Mouse (Mus musculus): ENCODE measurements at regions not wholly inside any gene's neighbourhood (a gene's known extent, or its start where the extent isn't known, plus 50 kb on each side); places are given as distances from the start of the nearest gene placed in this dataset.

- WGBS = 14% methylated on average over 20 of the region's 20 CpGs
- ATAC-seq (replicated peaks; ENCODE audit: insufficient number of reproducible peaks, insufficient read depth, low FRiP score, low read depth) = 0 out of 2 replicates have a peak, but pooled peaks have one; percentile 60
- H3K9me3 ChIP-seq (replicated peaks) = no peaks in the 10 kb centered on the region
- no peak overlapping the region for H3K27ac ChIP-seq
- H3K36me3 ChIP-seq = no peaks in the 10 kb centered on the region
- peak overlapping the region; percentile 44 for H3K4me2 ChIP-seq
- H3K9ac ChIP-seq = no peak overlapping the region
- peak overlapping the region; percentile 10; the same call in 1 of the 2 replicates for H3K4me3 ChIP-seq
- H3K27me3 ChIP-seq = peaks cover 12% of the 10 kb centered on the region; the same call in 1 of the 2 replicates
- H3K4me1 ChIP-seq (replicated peaks) = no peaks in the 10 kb centered on the region
Measured at GRCm38 (mm10) chr13:73405720-73406629, 61.0 kb upstream of the Lpcat1 start.

DNA sequence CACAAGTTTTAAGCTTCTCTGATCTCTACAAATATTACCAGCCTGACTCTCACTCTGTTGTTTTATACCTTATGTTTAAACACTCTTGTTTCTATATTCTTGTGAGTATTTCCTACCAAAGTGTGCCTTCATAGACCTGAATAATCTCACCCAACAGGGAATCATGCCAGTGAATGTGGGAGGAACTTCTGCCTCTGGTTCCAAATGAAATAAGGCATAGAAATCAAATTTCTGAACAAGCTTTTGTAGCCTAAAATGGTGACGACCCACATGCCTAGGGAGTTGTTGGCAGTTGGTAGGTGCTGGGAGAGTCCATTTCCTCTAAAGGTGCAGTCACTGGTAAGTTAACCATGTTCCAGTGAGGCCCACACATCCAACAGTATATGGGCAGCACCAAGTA is 66.1 kb upstream of the Lpcat1 start:
- H3K9ac ChIP-seq = no peak overlapping the region
- no peaks in the 10 kb centered on the region for H3K36me3 ChIP-seq
- H3K27ac ChIP-seq = no peak overlapping the region
- H3K9me3 ChIP-seq (replicated peaks) = no peaks in the 10 kb centered on the region
- WGBS = 70% methylated on average over 1 of the region's 1 CpGs
- no peak overlapping the region for H3K4me2 ChIP-seq
- 0 out of 2 replicates have a peak, but pooled peaks cover 3% of the 10 kb centered on the region for H3K4me1 ChIP-seq (replicated peaks)
- H3K27me3 ChIP-seq = peaks cover under 1% of the 10 kb centered on the region; the same call in 1 of the 2 replicates
- no peak for ATAC-seq (replicated peaks; ENCODE audit: insufficient number of reproducible peaks, insufficient read depth, low FRiP score, low read depth)
- no peak overlapping the region for H3K4me3 ChIP-seq

DNA sequence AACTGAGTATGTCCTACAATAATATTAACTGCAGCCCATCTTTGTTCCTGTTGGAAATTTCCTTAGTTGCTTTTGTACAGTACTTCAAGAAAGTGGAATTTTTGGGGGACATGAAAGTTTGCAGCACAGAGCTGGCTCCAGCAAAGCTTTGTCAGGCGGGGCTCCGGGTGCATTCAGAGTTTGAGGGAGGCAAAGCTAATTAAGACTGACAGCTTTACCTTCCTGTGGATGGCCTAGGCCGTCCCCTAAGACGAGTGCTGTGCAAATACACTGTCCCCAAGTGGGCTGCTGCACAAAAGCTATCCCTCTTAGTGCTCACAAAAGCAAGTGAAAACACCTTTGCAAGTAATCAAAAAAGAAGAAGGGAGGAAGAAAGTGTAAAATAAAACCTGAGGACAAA is 68.7 kb upstream of the Ndufs6 start:
- H3K4me3 ChIP-seq = no peak overlapping the region
- ATAC-seq (replicated peaks; ENCODE audit: insufficient number of reproducible peaks, insufficient read depth, low FRiP score, low read depth) = no peak
- H3K27ac ChIP-seq = no peak overlapping the region
- 29% methylated on average over 4 of the region's 4 CpGs for WGBS
- no peak overlapping the region for H3K9ac ChIP-seq
- H3K9me3 ChIP-seq (replicated peaks) = no peaks in the 10 kb centered on the region
- H3K4me1 ChIP-seq (replicated peaks) = 0 out of 2 replicates have a peak, but pooled peaks cover 3% of the 10 kb centered on the region
- no peaks in the 10 kb centered on the region for H3K36me3 ChIP-seq
- no peak overlapping the region for H3K4me2 ChIP-seq
- no peaks in the 10 kb centered on the region for H3K27me3 ChIP-seq

GRCm38 (mm10) chr13:73395856-73396255 is 67.5 kb upstream of the Ndufs6 start:
- H3K27ac ChIP-seq = no peak overlapping the region
- H3K9ac ChIP-seq = no peak overlapping the region
- H3K36me3 ChIP-seq = no peaks in the 10 kb centered on the region
- 0 out of 2 replicates have a peak, but pooled peaks cover 3% of the 10 kb centered on the region for H3K4me1 ChIP-seq (replicated peaks)
- no peaks in the 10 kb centered on the region for H3K9me3 ChIP-seq (replicated peaks)
- H3K4me2 ChIP-seq = no peak overlapping the region
- ATAC-seq (replicated peaks; ENCODE audit: insufficient number of reproducible peaks, insufficient read depth, low FRiP score, low read depth) = no peak
- 72% methylated on average over 7 of the region's 7 CpGs for WGBS
- H3K27me3 ChIP-seq = no peaks in the 10 kb centered on the region
- no peak overlapping the region for H3K4me3 ChIP-seq

DNA sequence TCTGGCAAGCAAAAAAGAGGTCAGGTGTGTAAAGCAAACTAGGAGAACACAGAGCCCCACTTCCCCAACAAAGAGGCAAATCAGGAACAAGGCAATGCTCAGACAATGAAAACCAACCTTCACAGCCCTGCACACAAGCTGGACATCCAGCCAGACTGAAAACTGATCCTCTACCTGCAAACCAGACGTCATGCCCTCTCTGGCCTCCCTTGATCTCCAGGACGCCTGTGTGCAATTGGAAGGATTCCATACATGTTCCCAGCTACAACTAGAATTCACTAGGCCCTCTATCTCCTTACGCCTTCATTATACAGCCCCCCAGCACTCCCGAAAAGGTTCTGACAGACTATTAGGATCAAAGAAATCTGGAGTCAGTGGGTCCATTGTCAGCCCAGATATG is 60.7 kb upstream of the Ndufs6 start:
- H3K27me3 ChIP-seq = no peaks in the 10 kb centered on the region
- no peaks in the 10 kb centered on the region for H3K4me1 ChIP-seq (replicated peaks)
- H3K9ac ChIP-seq = no peak overlapping the region
- no peak for ATAC-seq (replicated peaks; ENCODE audit: insufficient number of reproducible peaks, insufficient read depth, low FRiP score, low read depth)
- H3K9me3 ChIP-seq (replicated peaks) = no peaks in the 10 kb centered on the region
- no peaks in the 10 kb centered on the region for H3K36me3 ChIP-seq
- H3K4me2 ChIP-seq = no peak overlapping the region
- no peak overlapping the region for H3K27ac ChIP-seq
- WGBS = 72% methylated on average over 4 of the region's 4 CpGs
- H3K4me3 ChIP-seq = no peak overlapping the region

GRCm38 (mm10) chr13:73383585-73383984 is 55.2 kb upstream of the Ndufs6 start:
- Histone ChIP-seq H3K36me3 (no peaks in the 10 kb centered on the region), H3K4me1 (replicated peaks) (no peaks in the 10 kb centered on the region), H3K27ac (no peak overlapping the region), H3K27me3 (no peaks in the 10 kb centered on the region), H3K4me2 (no peak overlapping the region), H3K9ac (no peak overlapping the region), H3K4me3 (no peak overlapping the region), H3K9me3 (replicated peaks) (no peaks in the 10 kb centered on the region)
- 61% methylated on average over 3 of the region's 3 CpGs for WGBS
- no peak for ATAC-seq (replicated peaks; ENCODE audit: insufficient number of reproducible peaks, insufficient read depth, low FRiP score, low read depth)

All from heart, embryonic 15.5 days (tissue).